Mouse (Mus musculus): ENCODE data around the gene Itgb8. TPM values are rescaled to one million over a fixed set of nuclear protein-coding genes. Genes with fewer than 3 reads are reported as not detected.

The Itgb8 gene
- polyA plus RNA-seq, 1 experiment from 2014 or later, result 3.4 TPM

GRCm38 (mm10) chr12:119210590-119210989 is 28.0 kb downstream of the Itgb8 start:
- Histone ChIP-seq H3K4me3 (ENCODE audit: low read length) (no peak overlapping the region), H3K9ac (replicated peaks; ENCODE audit: low read length) (no peak overlapping the region), H3K36me3 (ENCODE audit: insufficient read depth, low read length) (no peaks in the 10 kb centered on the region), H3K9me3 (ENCODE audit: low read length) (no peaks in the 10 kb centered on the region), H3K4me2 (replicated peaks; ENCODE audit: low read depth, low read length) (no peak overlapping the region), H3K27me3 (ENCODE audit: insufficient read depth, low read length) (no peaks in the 10 kb centered on the region), H3K4me1 (ENCODE audit: insufficient read depth, low read length) (no peaks in the 10 kb centered on the region), H3K27ac (ENCODE audit: low read length) (no peak overlapping the region)
- WGBS, result 76% methylated on average over 2 of the region's 2 CpGs
- no peak for ATAC-seq (ENCODE audit: low FRiP score, low TSS enrichment)

GRCm38 (mm10) chr12:119210073-119210425 is 28.6 kb downstream of the Itgb8 start:
- Histone ChIP-seq H3K27me3 (ENCODE audit: insufficient read depth, low read length) (no peaks in the 10 kb centered on the region), H3K9me3 (ENCODE audit: low read length) (no peaks in the 10 kb centered on the region), H3K4me1 (ENCODE audit: insufficient read depth, low read length) (no peaks in the 10 kb centered on the region), H3K9ac (replicated peaks; ENCODE audit: low read length) (no peak overlapping the region), H3K27ac (ENCODE audit: low read length) (no peak overlapping the region), H3K4me2 (replicated peaks; ENCODE audit: low read depth, low read length) (no peak overlapping the region), H3K4me3 (ENCODE audit: low read length) (no peak overlapping the region), H3K36me3 (ENCODE audit: insufficient read depth, low read length) (no peaks in the 10 kb centered on the region)
- 92% methylated on average over 1 of the region's 1 CpGs for WGBS
- no peak for ATAC-seq (ENCODE audit: low FRiP score, low TSS enrichment)

- 89% methylated on average over 2 of the region's 2 CpGs for WGBS
- Histone ChIP-seq H3K27ac (ENCODE audit: low read length) (no peak overlapping the region), H3K9me3 (ENCODE audit: low read length) (no peaks in the 10 kb centered on the region), H3K27me3 (ENCODE audit: insufficient read depth, low read length) (no peaks in the 10 kb centered on the region), H3K36me3 (ENCODE audit: insufficient read depth, low read length) (no peaks in the 10 kb centered on the region), H3K4me2 (replicated peaks; ENCODE audit: low read depth, low read length) (no peak overlapping the region), H3K9ac (replicated peaks; ENCODE audit: low read length) (no peak overlapping the region), H3K4me1 (ENCODE audit: insufficient read depth, low read length) (no peaks in the 10 kb centered on the region), H3K4me3 (ENCODE audit: low read length) (no peak overlapping the region)
- no peak for ATAC-seq (ENCODE audit: low FRiP score, low TSS enrichment)
These were observed 29.1 kb downstream of the Itgb8 start for GRCm38 (mm10) chr12:119209384-119210072.

GRCm38 (mm10) chr12:119207464-119207801 is 31.2 kb downstream of the Itgb8 start:
- ATAC-seq (ENCODE audit: low FRiP score, low TSS enrichment), result no peak
- WGBS, result 54% methylated on average over 1 of the region's 1 CpGs
- H3K4me2 ChIP-seq (replicated peaks; ENCODE audit: low read depth, low read length), result no peak overlapping the region

GRCm38 (mm10) chr12:119206711-119207463 is 31.7 kb downstream of the Itgb8 start:
- H3K4me2 ChIP-seq (replicated peaks; ENCODE audit: low read depth, low read length), result no peak overlapping the region
- no peaks in the 10 kb centered on the region for H3K9me3 ChIP-seq (ENCODE audit: low read length)
- H3K36me3 ChIP-seq (ENCODE audit: insufficient read depth, low read length), result no peaks in the 10 kb centered on the region
- no peak overlapping the region for H3K9ac ChIP-seq (replicated peaks; ENCODE audit: low read length)
- no peaks in the 10 kb centered on the region for H3K27me3 ChIP-seq (ENCODE audit: insufficient read depth, low read length)
- H3K4me1 ChIP-seq (ENCODE audit: insufficient read depth, low read length), result no peaks in the 10 kb centered on the region
- no peak overlapping the region for H3K4me3 ChIP-seq (ENCODE audit: low read length)
- WGBS, result 53% methylated on average over 6 of the region's 6 CpGs
- no peak overlapping the region for H3K27ac ChIP-seq (ENCODE audit: low read length)
- ATAC-seq (ENCODE audit: low FRiP score, low TSS enrichment), result no peak

More at GRCm38 (mm10) chr12:119207464-119207801, 31.2 kb downstream of the Itgb8 start:
- H3K4me3 ChIP-seq (ENCODE audit: low read length), result no peak overlapping the region
- H3K36me3 ChIP-seq (ENCODE audit: insufficient read depth, low read length), result no peaks in the 10 kb centered on the region
- no peak overlapping the region for H3K9ac ChIP-seq (replicated peaks; ENCODE audit: low read length)
- no peak overlapping the region for H3K27ac ChIP-seq (ENCODE audit: low read length)
- no peaks in the 10 kb centered on the region for H3K9me3 ChIP-seq (ENCODE audit: low read length)
- H3K27me3 ChIP-seq (ENCODE audit: insufficient read depth, low read length), result no peaks in the 10 kb centered on the region
- no peaks in the 10 kb centered on the region for H3K4me1 ChIP-seq (ENCODE audit: insufficient read depth, low read length)

- Histone ChIP-seq H3K4me2 (replicated peaks; ENCODE audit: low read depth, low read length) (no peak overlapping the region), H3K9me3 (ENCODE audit: low read length) (no peaks in the 10 kb centered on the region), H3K4me3 (ENCODE audit: low read length) (no peak overlapping the region), H3K9ac (replicated peaks; ENCODE audit: low read length) (no peak overlapping the region), H3K27ac (ENCODE audit: low read length) (no peak overlapping the region), H3K36me3 (ENCODE audit: insufficient read depth, low read length) (no peaks in the 10 kb centered on the region), H3K27me3 (ENCODE audit: insufficient read depth, low read length) (no peaks in the 10 kb centered on the region), H3K4me1 (ENCODE audit: insufficient read depth, low read length) (no peaks in the 10 kb centered on the region)
- no peak for ATAC-seq (ENCODE audit: low FRiP score, low TSS enrichment)
- WGBS, result 47% methylated on average over 2 of the region's 2 CpGs
These were observed 34.2 kb downstream of the Itgb8 start for GRCm38 (mm10) chr12:119204411-119204810.

GRCm38 (mm10) chr12:119202766-119203165 is 35.8 kb downstream of the Itgb8 start:
- H3K4me2 ChIP-seq (replicated peaks; ENCODE audit: low read depth, low read length), result no peak overlapping the region
- WGBS, result 79% methylated on average over 2 of the region's 2 CpGs
- no peak overlapping the region for H3K9ac ChIP-seq (replicated peaks; ENCODE audit: low read length)
- H3K27ac ChIP-seq (ENCODE audit: low read length), result no peak overlapping the region
- no peaks in the 10 kb centered on the region for H3K4me1 ChIP-seq (ENCODE audit: insufficient read depth, low read length)
- no peaks in the 10 kb centered on the region for H3K9me3 ChIP-seq (ENCODE audit: low read length)
- H3K27me3 ChIP-seq (ENCODE audit: insufficient read depth, low read length), result no peaks in the 10 kb centered on the region
- ATAC-seq (ENCODE audit: low FRiP score, low TSS enrichment), result no peak
- no peak overlapping the region for H3K4me3 ChIP-seq (ENCODE audit: low read length)
- H3K36me3 ChIP-seq (ENCODE audit: insufficient read depth, low read length), result no peaks in the 10 kb centered on the region

GRCm38 (mm10) chr12:119195145-119195544 is 43.5 kb downstream of the Itgb8 start:
- H3K9me3 ChIP-seq (ENCODE audit: low read length), result no peaks in the 10 kb centered on the region
- ATAC-seq (ENCODE audit: low FRiP score, low TSS enrichment), result no peak
- H3K36me3 ChIP-seq (ENCODE audit: insufficient read depth, low read length), result no peaks in the 10 kb centered on the region
- no peaks in the 10 kb centered on the region for H3K27me3 ChIP-seq (ENCODE audit: insufficient read depth, low read length)
- no peak overlapping the region for H3K9ac ChIP-seq (replicated peaks; ENCODE audit: low read length)
- H3K4me2 ChIP-seq (replicated peaks; ENCODE audit: low read depth, low read length), result no peak overlapping the region
- no peak overlapping the region for H3K27ac ChIP-seq (ENCODE audit: low read length)
- no peak overlapping the region for H3K4me3 ChIP-seq (ENCODE audit: low read length)
- no peaks in the 10 kb centered on the region for H3K4me1 ChIP-seq (ENCODE audit: insufficient read depth, low read length)

- 88% methylated on average over 8 of the region's 8 CpGs for WGBS
- H3K4me1 ChIP-seq (ENCODE audit: insufficient read depth, low read length), result no peaks in the 10 kb centered on the region
- H3K27ac ChIP-seq (ENCODE audit: low read length), result no peak overlapping the region
- H3K27me3 ChIP-seq (ENCODE audit: insufficient read depth, low read length), result no peaks in the 10 kb centered on the region
- no peak overlapping the region for H3K4me2 ChIP-seq (replicated peaks; ENCODE audit: low read depth, low read length)
- no peaks in the 10 kb centered on the region for H3K36me3 ChIP-seq (ENCODE audit: insufficient read depth, low read length)
- H3K4me3 ChIP-seq (ENCODE audit: low read length), result no peak overlapping the region
- no peak overlapping the region for H3K9ac ChIP-seq (replicated peaks; ENCODE audit: low read length)
- no peaks in the 10 kb centered on the region for H3K9me3 ChIP-seq (ENCODE audit: low read length)
- no peak for ATAC-seq (ENCODE audit: low FRiP score, low TSS enrichment)
These were observed 48.8 kb downstream of the Itgb8 start for GRCm38 (mm10) chr12:119189814-119190213.

GRCm38 (mm10) chr12:119185441-119185840 is 53.2 kb downstream of the Itgb8 start:
- Histone ChIP-seq H3K4me3 (ENCODE audit: low read length) (no peak overlapping the region), H3K27me3 (ENCODE audit: insufficient read depth, low read length) (no peaks in the 10 kb centered on the region), H3K9me3 (ENCODE audit: low read length) (no peaks in the 10 kb centered on the region), H3K36me3 (ENCODE audit: insufficient read depth, low read length) (no peaks in the 10 kb centered on the region), H3K4me1 (ENCODE audit: insufficient read depth, low read length) (no peaks in the 10 kb centered on the region), H3K27ac (ENCODE audit: low read length) (no peak overlapping the region), H3K9ac (replicated peaks; ENCODE audit: low read length) (no peak overlapping the region), H3K4me2 (replicated peaks; ENCODE audit: low read depth, low read length) (no peak overlapping the region)
- ATAC-seq (ENCODE audit: low FRiP score, low TSS enrichment), result no peak
- 100% methylated on average over 1 of the region's 1 CpGs for WGBS
